Mouse (Mus musculus) frontal cortex, adult 2 months (tissue): ENCODE measurements around the gene Ogfrl1. TPM values are rescaled to one million over a fixed set of nuclear protein-coding genes. Genes with fewer than 3 reads are reported as not detected.
A peak's percentile ranks its signal among the peaks of the same experiment; 100 is the strongest.
"Not testable (repeated sequence)": the region's sequence is repeated elsewhere in the genome, so short reads cannot be mapped to it uniquely, and the experiment has no call there.

Experiments used
- DNase-seq, 2 experiments: peaks; one replicate each; pipeline ENCODE4 v3.0.0; 2022; ENCODE audit warnings: low spot score in 1 of 2; ENCODE audit errors: extremely low spot score in 1 of 2
- polyA plus RNA-seq: library from polyadenylated mRNA; depleted of rRNA; stranded (reverse); fragments of >200 nt; gene quantifications from 2 replicates; pipeline ENCODE4 v1.2.3, GENCODE M21; 2012; rRNA removed

Ogfrl1 gene
- 53.4 and 59.0 TPM in 2 replicates for polyA plus RNA-seq

- no peak for DNase-seq
Measured at GRCm38 (mm10) chr1:23397623-23398022, at the start of gene Ogfrl1. Gene Ogfrl1 (minus strand): TSS chr1:23397772.

GRCm38 (mm10) chr1:23445736-23446424, 48.3 kb upstream of the Ogfrl1 start:
- DNase-seq = no peak

GRCm38 (mm10) chr1:23433612-23434011, 36.0 kb upstream of the Ogfrl1 start:
- peak in 1 of 2 experiments; percentile 3 for DNase-seq

- no peak for DNase-seq
Measured at GRCm38 (mm10) chr1:23426447-23426846, 28.9 kb upstream of the Ogfrl1 start.

GRCm38 (mm10) chr1:23418941-23419340, 21.4 kb upstream of the Ogfrl1 start:
- no peak for DNase-seq

GRCm38 (mm10) chr1:23418059-23418458, 20.5 kb upstream of the Ogfrl1 start:
- no peak for DNase-seq

GRCm38 (mm10) chr1:23417562-23417961, 20.0 kb upstream of the Ogfrl1 start:
- no peak for DNase-seq

- no peak for DNase-seq
Measured at GRCm38 (mm10) chr1:23411533-23411932, 14.0 kb upstream of the Ogfrl1 start.

- peak; percentile 30 to 51 for DNase-seq
Measured at GRCm38 (mm10) chr1:23409960-23410359, 12.4 kb upstream of the Ogfrl1 start.

- DNase-seq = no peak
Measured at GRCm38 (mm10) chr1:23402401-23402800, 4.8 kb upstream of the Ogfrl1 start.

GRCm38 (mm10) chr1:23399552-23399951, 2.0 kb upstream of the Ogfrl1 start:
- no peak for DNase-seq

GRCm38 (mm10) chr1:23394356-23394755, 3.2 kb downstream of the Ogfrl1 start:
- not testable (repeated sequence) for DNase-seq

GRCm38 (mm10) chr1:23391744-23392143, 5.8 kb downstream of the Ogfrl1 start:
- DNase-seq = no peak

- no peak for DNase-seq
Measured at GRCm38 (mm10) chr1:23384326-23384725, 13.2 kb downstream of the Ogfrl1 start.

- peak; percentile 92 to 95 for DNase-seq
Measured at GRCm38 (mm10) chr1:23382806-23383653, 14.5 kb downstream of the Ogfrl1 start.

GRCm38 (mm10) chr1:23382461-23382805, 15.1 kb downstream of the Ogfrl1 start:
- DNase-seq = no peak

- DNase-seq = no peak
Measured at GRCm38 (mm10) chr1:23382037-23382436, 15.5 kb downstream of the Ogfrl1 start.

- DNase-seq = peak in 1 of 2 experiments; percentile 51
Measured at GRCm38 (mm10) chr1:23379911-23380740, 17.4 kb downstream of the Ogfrl1 start.

- DNase-seq = no peak
Measured at GRCm38 (mm10) chr1:23379321-23379720, 18.3 kb downstream of the Ogfrl1 start.

GRCm38 (mm10) chr1:23377572-23377971, 20.0 kb downstream of the Ogfrl1 start:
- DNase-seq = no peak

GRCm38 (mm10) chr1:23374156-23374555, 23.4 kb downstream of the Ogfrl1 start:
- DNase-seq = no peak
